Mouse (Mus musculus) urinary bladder, postnatal 14 days (tissue): ENCODE measurements around the gene Ifnlr1.
"Not testable (repeated sequence)": the region's sequence is repeated elsewhere in the genome, so short reads cannot be mapped to it uniquely, and the experiment has no call there.

Experiments used
- DNase-seq: peaks from one replicate; pipeline ENCODE4 v3.0.0; 2021; ENCODE audit warnings: low spot score

Gene Ifnlr1

GRCm38 (mm10) chr4:135684731-135685130 is 1.4 kb upstream of the Ifnlr1 start:
- DNase-seq = no peak

DNA sequence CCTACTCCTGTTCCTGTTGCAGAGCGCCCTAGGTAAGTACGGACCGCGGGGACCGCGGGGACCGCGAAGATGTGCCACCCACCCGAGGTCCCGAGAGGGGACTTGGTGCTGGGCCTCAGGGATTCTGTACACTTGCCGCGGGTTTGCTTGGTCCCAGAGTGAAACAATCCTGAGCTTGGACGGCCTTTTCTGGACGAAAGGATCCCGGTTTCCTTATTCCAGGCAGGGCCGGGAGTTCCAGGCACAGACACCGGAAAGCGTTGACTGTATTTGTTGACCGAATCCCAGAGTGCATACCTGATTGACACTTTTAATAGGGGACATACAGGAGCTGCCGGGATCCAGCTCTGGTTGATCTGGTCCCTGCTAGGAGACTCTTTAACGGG is 474 bp downstream of the Ifnlr1 start:
- DNase-seq = no peak

DNA sequence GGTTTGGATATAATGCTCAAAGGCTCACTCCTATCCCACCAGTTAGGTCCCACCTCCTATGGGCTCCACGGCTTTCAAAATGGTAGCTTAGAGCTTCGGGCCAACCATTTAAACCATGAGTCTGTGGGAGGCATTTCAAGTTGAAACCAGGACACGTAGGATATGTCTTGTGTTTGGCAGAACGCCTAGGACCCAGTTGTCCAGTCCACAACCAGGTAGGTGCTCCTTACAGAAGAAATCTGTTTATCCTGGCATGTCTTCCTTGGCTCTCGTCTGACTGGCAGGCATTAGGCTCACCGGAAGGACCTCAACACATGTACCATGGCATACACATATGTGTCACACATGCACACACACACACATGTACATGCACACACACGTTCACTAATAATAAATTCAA is 3.7 kb downstream of the Ifnlr1 start:
- DNase-seq = no peak

DNA sequence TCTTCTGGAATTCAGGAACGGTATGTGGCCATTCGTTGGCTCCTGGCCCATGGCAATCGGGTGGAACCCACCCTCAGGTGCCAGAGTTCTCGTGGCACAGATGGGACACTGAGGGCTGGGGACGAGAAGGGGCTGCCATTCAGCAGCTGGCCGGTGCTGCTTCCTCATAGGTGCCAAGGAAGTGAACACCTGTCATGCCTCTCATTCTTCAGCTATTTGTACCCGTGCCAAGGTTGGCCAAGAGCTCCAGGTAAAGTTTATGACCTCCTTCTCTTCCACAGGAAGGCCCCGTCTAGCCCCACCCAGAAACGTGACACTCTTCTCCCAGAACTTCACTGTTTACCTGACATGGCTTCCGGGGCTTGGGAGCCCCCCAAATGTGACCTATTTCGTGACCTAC is 4.2 kb downstream of the Ifnlr1 start:
- peak; percentile 30 for DNase-seq

DNA sequence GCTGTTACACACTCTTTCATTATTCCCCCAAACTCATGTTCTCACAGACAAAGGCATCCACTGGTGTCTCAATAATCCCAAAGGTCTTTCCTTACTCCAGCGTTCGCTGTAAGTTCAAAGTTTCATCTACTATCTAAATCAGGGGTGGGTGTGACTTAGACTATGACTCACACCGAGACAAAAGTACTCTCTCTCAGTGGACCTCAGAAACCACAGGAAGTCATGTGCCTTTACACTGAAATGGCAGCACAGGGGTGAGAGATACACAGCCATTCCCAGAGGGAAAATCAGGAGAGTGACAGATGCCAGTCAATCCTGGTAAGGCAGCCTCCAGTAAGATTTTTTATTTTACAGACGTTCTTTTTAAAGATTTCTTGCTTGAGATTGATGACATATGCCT is 6.8 kb downstream of the Ifnlr1 start:
- no peak for DNase-seq

DNA sequence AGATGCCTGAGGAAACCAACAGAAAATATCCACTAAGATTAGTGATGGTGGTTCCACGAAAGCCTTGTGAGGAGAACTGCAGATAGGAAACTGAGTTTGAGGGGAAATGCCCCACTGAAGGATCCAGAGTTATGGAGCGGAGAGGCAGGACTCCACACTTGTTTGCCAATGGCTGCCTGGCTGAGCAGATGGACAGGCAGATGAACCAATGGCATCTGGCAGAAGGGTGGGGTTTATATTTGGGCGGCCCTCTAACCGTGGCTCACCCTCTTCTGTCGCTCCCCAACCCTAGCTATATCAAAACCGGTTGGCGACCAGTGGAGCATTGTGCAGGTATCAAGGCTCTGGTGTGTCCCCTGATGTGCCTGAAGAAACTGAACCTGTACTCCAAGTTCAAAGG is 12.4 kb downstream of the Ifnlr1 start:
- no peak for DNase-seq

DNA sequence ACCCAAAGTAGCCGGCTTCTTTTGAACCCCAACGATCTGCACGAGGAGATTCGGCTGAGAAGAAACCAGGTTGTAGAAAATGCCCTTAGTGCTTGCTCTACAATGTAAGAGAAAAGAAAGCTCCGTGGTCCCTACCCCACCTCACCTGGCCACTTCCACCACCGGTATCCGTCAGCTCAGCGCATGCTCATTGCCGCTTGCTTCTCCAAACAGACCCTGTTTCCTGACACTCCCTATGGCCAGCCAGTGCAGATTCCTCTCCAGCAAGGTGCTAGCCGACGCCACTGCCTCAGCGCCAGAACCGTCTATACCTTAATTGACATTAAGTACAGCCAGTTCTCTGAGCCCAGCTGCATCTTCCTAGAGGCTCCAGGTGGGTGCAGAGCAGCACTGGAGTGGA is 17.4 kb downstream of the Ifnlr1 start:
- DNase-seq = no peak

GRCm38 (mm10) chr4:135704016-135704415 is 17.9 kb downstream of the Ifnlr1 start:
- DNase-seq = no peak

DNA sequence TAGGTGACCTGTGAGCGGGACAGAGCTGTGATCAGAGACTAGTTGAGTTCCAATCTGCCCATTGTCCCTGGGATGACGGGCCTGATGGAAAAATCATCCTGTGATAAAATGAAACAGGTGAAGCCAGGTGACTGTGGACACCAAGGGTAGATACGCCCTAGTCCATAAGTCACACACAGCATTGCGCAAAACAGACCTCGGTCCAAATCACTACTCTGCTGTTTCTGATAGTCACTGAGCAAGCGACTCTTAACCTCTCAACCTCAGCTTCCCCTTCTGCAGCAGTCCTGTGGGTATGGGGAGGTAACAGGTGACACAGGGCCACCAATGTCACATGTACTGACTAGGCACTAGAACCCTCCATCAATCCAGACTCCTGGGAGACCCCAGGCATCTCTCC is 20.0 kb downstream of the Ifnlr1 start:
- no peak for DNase-seq

GRCm38 (mm10) chr4:135709072-135709564 is 23.0 kb downstream of the Ifnlr1 start:
- peak; percentile 82 for DNase-seq

GRCm38 (mm10) chr4:135709621-135710020 is 23.5 kb downstream of the Ifnlr1 start:
- DNase-seq = no peak

DNA sequence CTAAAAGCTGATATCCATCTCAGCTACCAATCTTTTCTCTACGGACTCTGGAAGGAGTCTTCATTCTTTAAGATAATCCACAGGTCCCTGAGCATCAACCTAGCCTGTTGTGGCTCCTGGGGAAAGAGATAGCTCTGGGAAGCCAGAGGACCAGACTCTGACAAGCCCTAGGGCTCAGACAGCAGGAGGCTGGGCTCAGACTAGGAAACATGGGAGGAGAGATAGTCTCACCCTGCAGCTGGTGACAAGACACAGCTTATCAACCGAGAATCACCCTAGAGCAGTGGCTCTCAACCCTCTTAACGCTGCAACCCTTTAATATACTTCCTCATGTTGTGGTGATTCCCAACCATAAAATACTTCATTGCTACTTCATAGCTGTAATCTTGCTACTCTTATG is 24.3 kb downstream of the Ifnlr1 start:
- DNase-seq = no peak

DNA sequence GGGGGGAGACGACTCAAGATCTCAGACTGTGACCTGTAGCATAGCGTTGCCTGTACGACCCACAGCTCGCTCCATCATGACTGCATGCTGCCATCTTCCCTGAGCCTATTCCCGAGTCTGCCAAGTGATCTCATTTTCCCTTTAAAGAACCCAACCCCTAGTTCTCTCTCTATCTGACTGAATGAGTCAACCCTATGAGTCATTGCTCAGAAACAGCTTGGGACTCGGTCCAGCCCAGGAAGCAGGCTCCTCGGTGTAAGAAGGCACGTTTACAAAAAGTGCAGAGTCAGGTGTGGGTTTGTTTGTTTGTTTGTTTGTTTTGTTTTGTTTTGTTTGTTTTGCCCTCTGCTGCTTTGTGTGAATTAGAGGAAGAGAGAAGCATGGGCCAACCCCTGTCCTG is 28.7 kb downstream of the Ifnlr1 start:
- no peak for DNase-seq

DNA sequence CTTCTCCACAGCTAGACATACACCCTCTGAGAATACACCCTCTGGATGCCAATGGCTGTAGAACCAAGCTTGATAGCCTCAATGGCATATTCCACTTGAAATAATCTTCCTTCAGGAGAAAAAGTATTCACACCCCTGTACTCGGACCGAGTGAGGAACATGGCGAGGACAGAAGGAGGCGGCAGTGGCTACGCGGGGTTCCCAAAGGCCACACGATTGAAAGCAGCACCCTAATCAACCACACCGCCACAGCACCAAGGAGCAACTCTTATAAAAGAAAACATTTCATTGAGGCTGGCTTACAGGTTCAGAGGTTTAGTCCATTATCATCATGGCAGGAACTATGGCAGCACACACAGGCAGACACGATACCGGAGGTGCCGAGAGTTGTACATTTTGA is 30.4 kb downstream of the Ifnlr1 start:
- not testable (repeated sequence) for DNase-seq

GRCm38 (mm10) chr4:135722540-135723290 is 36.6 kb downstream of the Ifnlr1 start:
- DNase-seq = no peak

- DNase-seq = no peak
These were observed 40.3 kb downstream of the Ifnlr1 start for GRCm38 (mm10) chr4:135726416-135726815.

- peak; percentile 75 for DNase-seq
These were observed 41.7 kb downstream of the Ifnlr1 start, which contains the start of gene Il22ra1 for GRCm38 (mm10) chr4:135727817-135728216. TSS of gene Il22ra1 (plus strand) at chr4:135728172.

DNA sequence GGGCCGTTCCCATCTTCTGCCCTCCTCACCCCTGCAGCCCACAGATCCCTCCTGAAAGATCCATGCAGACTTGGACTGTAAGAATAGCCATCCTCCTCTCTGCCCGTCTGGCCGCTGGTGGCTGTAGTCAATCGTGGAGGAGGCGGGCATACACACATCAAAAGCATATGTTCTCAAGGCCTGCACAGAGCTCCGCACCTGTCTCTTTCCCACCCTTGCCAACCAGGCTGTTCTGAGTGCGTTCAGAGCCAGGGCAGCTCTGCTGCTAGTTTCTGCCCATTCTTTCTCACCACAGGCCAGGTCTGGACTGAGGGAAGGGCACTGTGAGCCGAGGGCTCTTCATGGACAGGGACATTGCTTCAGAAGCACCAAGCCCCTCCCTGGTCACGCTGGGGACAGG is 44.1 kb downstream of the Ifnlr1 start:
- DNase-seq = no peak

GRCm38 (mm10) chr4:135730951-135731350 is 44.9 kb downstream of the Ifnlr1 start:
- no peak for DNase-seq

GRCm38 (mm10) chr4:135733901-135734300 is 47.8 kb downstream of the Ifnlr1 start:
- DNase-seq = no peak

- DNase-seq = no peak
These were observed 50.8 kb downstream of the Ifnlr1 start for GRCm38 (mm10) chr4:135736903-135737302.

DNA sequence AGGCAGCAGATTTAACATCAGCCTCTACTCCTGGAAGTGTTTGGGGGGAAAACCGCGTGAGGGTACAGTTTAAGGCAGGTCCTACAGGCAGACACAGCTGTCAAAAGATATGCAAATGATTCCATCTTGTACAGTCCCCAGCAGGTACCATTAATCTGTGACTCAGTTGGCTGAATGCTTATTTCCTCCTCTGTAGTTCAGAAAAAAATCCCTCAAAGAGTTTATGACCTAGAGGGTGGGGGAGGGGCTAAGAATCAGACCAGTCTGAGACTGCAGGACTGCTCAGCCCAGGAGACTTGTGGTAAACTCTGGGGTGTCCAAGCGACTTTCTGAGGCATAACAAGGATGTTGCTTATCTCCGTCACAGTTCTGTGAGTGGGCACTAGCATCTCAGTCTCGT is 52.1 kb downstream of the Ifnlr1 start:
- no peak for DNase-seq

- DNase-seq = no peak
These were observed 53.1 kb downstream of the Ifnlr1 start for GRCm38 (mm10) chr4:135739148-135739547.

GRCm38 (mm10) chr4:135739672-135740071 is 53.6 kb downstream of the Ifnlr1 start:
- no peak for DNase-seq
